Mouse (Mus musculus): ENCODE results near the gene Olfr1484. TPM values are rescaled to one million over a fixed set of nuclear protein-coding genes. Genes with fewer than 3 reads are reported as not detected.
"Not testable (repeated sequence)": the region's sequence is repeated elsewhere in the genome, so short reads cannot be mapped to it uniquely, and the experiment has no call there.

The Olfr1484 gene
- not detected in 2 replicates for polyA plus RNA-seq (2015; fragmentation: Nextera tagmentation; extraction: Ambion mirVana)

GRCm38 (mm10) chr19:13583211-13583610 lies at the start of gene Olfr1484:
Olfr1484 (plus strand) TSS chr19:13583511.
- no peaks in the 10 kb centered on the region for H3K9me3 ChIP-seq (replicated peaks)
- no peak within 1 kb of the TSS for H3K4me2 ChIP-seq
- no peaks in the 10 kb centered on the region for H3K27me3 ChIP-seq
- 73% methylated on average over 1 of the region's 1 CpGs for WGBS (ENCODE audit: insufficient replicate concordance)
- H3K36me3 ChIP-seq (replicated peaks) = no peaks in the 10 kb centered on the region
- H3K4me1 ChIP-seq (replicated peaks) = no peaks in the 10 kb centered on the region
- no peak within 1 kb of the TSS for H3K9ac ChIP-seq
- no peak within 1 kb of the TSS for H3K27ac ChIP-seq (replicated peaks)
- no peak within 1 kb of the TSS for H3K4me3 ChIP-seq (replicated peaks)
- ATAC-seq (ENCODE audit: insufficient read depth) = no peak

- not testable (repeated sequence) for H3K4me1 ChIP-seq (replicated peaks); H3K27me3 ChIP-seq; H3K36me3 ChIP-seq (replicated peaks); H3K9me3 ChIP-seq (replicated peaks); H3K27ac ChIP-seq (replicated peaks); ATAC-seq (ENCODE audit: insufficient read depth); H3K4me3 ChIP-seq (replicated peaks); H3K9ac ChIP-seq; H3K4me2 ChIP-seq
- 75% methylated on average over 2 of the region's 2 CpGs for WGBS (ENCODE audit: insufficient replicate concordance)
These were observed 33.8 kb downstream of the Olfr1484 start, which contains the start of gene Olfr1487 for GRCm38 (mm10) chr19:13617075-13617474. Olfr1487 (plus strand) TSS chr19:13617375.

GRCm38 (mm10) chr19:13631321-13631720 lies 48.0 kb downstream of the Olfr1484 start, which contains the start of gene Olfr1489:
Olfr1489 (plus strand) TSS chr19:13631621.
- Histone ChIP-seq H3K4me3 (replicated peaks) (no peak within 1 kb of the TSS), H3K27me3 (no peaks in the 10 kb centered on the region), H3K27ac (replicated peaks) (no peak within 1 kb of the TSS), H3K4me1 (replicated peaks) (no peaks in the 10 kb centered on the region), H3K4me2 (no peak within 1 kb of the TSS), H3K9me3 (replicated peaks) (no peaks in the 10 kb centered on the region), H3K9ac (no peak within 1 kb of the TSS), H3K36me3 (replicated peaks) (no peaks in the 10 kb centered on the region)
- WGBS (ENCODE audit: insufficient replicate concordance) = 60% methylated on average over 1 of the region's 1 CpGs
- no peak for ATAC-seq (ENCODE audit: insufficient read depth)

Small RNAs within 50 kb of the gene (microRNA-seq; reads per million reads assigned to microRNA genes)
- gene Gm22323 (not detected), gene Gm23931 (not detected)

Other genes starting within 250 kb of the Olfr1484 start
- not detected in 2 replicates for gene Olfr1466, start 244.6 kb upstream of the Olfr1484 start, polyA plus RNA-seq (2015; fragmentation: Nextera tagmentation; extraction: Ambion mirVana)
- gene Olfr1467, start 221.3 kb upstream of the Olfr1484 start, polyA plus RNA-seq (2015; fragmentation: Nextera tagmentation; extraction: Ambion mirVana) = not detected in 2 replicates
- not detected in 2 replicates for gene Olfr1469, start 175.7 kb upstream of the Olfr1484 start, polyA plus RNA-seq (2015; fragmentation: Nextera tagmentation; extraction: Ambion mirVana)
- not detected in 2 replicates for gene Olfr1471, start 140.1 kb upstream of the Olfr1484 start, polyA plus RNA-seq (2015; fragmentation: Nextera tagmentation; extraction: Ambion mirVana)
- not detected in 2 replicates for gene Olfr1472, start 127.4 kb upstream of the Olfr1484 start, polyA plus RNA-seq (2015; fragmentation: Nextera tagmentation; extraction: Ambion mirVana)
- not detected in 2 replicates for gene Olfr1474, start 113.9 kb upstream of the Olfr1484 start, polyA plus RNA-seq (2015; fragmentation: Nextera tagmentation; extraction: Ambion mirVana)
- gene Olfr1475, start 103.3 kb upstream of the Olfr1484 start, polyA plus RNA-seq (2015; fragmentation: Nextera tagmentation; extraction: Ambion mirVana) = not detected in 2 replicates
- not detected in 2 replicates for gene Olfr1477, start 83.0 kb upstream of the Olfr1484 start, polyA plus RNA-seq (2015; fragmentation: Nextera tagmentation; extraction: Ambion mirVana)
- gene Olfr1480, start 55.6 kb upstream of the Olfr1484 start, polyA plus RNA-seq (2015; fragmentation: Nextera tagmentation; extraction: Ambion mirVana) = not detected in 2 replicates
- gene Olfr1487, start 33.9 kb downstream of the Olfr1484 start, polyA plus RNA-seq (2015; fragmentation: Nextera tagmentation; extraction: Ambion mirVana) = not detected in 2 replicates
- not detected in 2 replicates for gene Olfr1489, start 48.1 kb downstream of the Olfr1484 start, polyA plus RNA-seq (2015; fragmentation: Nextera tagmentation; extraction: Ambion mirVana)
- not detected in 2 replicates for gene Olfr1490, start 67.6 kb downstream of the Olfr1484 start, polyA plus RNA-seq (2015; fragmentation: Nextera tagmentation; extraction: Ambion mirVana)
- gene Olfr1491, start 113.8 kb downstream of the Olfr1484 start, polyA plus RNA-seq (2015; fragmentation: Nextera tagmentation; extraction: Ambion mirVana) = not detected in 2 replicates
- gene Olfr1493-ps1, start 139.8 kb downstream of the Olfr1484 start, polyA plus RNA-seq (2015; fragmentation: Nextera tagmentation; extraction: Ambion mirVana) = not detected in 2 replicates
- gene Olfr1494, start 156.2 kb downstream of the Olfr1484 start, polyA plus RNA-seq (2015; fragmentation: Nextera tagmentation; extraction: Ambion mirVana) = not detected in 2 replicates
- gene Olfr1495, start 181.1 kb downstream of the Olfr1484 start, polyA plus RNA-seq (2015; fragmentation: Nextera tagmentation; extraction: Ambion mirVana) = not detected in 2 replicates
- not detected in 2 replicates for gene Olfr1496, start 194.4 kb downstream of the Olfr1484 start, polyA plus RNA-seq (2015; fragmentation: Nextera tagmentation; extraction: Ambion mirVana)
- gene Olfr1497, start 214.7 kb downstream of the Olfr1484 start, polyA plus RNA-seq (2015; fragmentation: Nextera tagmentation; extraction: Ambion mirVana) = not detected in 2 replicates
- not detected in 2 replicates for gene Olfr1499, start 235.9 kb downstream of the Olfr1484 start, polyA plus RNA-seq (2015; fragmentation: Nextera tagmentation; extraction: Ambion mirVana)
- not detected in 2 replicates for gene Olfr1500, start 247.0 kb downstream of the Olfr1484 start, polyA plus RNA-seq (2015; fragmentation: Nextera tagmentation; extraction: Ambion mirVana)